Mouse (Mus musculus): ENCODE measurements around the gene Faf2. TPM values are rescaled to one million over a fixed set of nuclear protein-coding genes. Genes with fewer than 3 reads are reported as not detected.
A peak's percentile ranks its signal among the peaks of the same experiment; 100 is the strongest.
"Not testable (repeated sequence)": the region's sequence is repeated elsewhere in the genome, so short reads cannot be mapped to it uniquely, and the experiment has no call there.

Faf2 gene
- total RNA-seq, 1 experiment = 76.3 TPM

DNA sequence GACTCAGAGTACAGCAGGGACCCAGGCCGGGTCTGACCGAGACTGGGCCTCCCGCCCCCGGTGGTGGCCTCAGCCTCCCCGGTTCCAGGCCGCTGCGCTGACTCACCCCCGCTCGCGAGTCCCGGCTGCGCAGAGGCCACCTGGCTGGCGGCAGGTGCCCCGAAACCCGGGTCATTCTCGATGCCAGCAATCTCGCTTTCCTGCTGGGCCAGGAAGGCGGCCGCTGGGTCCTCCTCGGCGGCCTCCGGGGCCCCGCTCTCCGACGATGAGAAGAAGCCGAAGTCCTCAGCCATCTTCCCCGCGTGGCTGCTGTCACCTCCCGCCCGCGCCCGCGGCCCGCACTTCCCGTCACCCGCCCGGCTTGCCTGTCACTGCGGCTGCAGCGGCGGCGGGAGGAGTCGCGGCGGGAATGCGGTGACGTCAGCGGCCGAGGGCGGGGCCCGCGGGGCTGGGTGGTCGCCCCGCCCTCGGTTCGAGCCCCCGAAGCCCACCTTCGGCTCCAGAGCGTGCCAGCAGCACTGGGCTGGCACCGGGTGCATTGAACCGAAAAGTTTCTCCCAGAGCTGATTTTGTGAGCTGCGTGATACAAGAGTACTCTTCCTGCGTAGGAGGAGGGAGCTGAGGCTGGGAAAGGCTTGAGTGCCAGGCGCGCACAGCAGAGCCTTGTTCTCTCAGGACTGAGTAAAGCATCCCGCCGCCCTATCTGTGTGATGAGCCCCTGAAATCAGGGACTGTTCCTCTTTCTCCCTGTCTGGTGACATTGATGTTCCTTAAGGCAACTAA, 10.4 kb upstream of the Faf2 start, which contains the start of gene Cltb:
Gene Cltb, minus strand, starts transcription at position 373 of the 783 bp plus-strand sequence.
- TF ChIP-seq HCFC1 (IDR thresholded peaks at IDR 0.05; ENCODE audit: borderline replicate concordance, insufficient read depth, low read length) (no peak), ZC3H11A (IDR thresholded peaks at IDR 0.05; ENCODE audit: borderline replicate concordance, low read depth, low read length) (no peak), MAFK (IDR thresholded peaks at IDR 0.05; ENCODE audit: insufficient read depth, low read depth, low read length) (no peak), CHD2 (IDR thresholded peaks at IDR 0.05; ENCODE audit: low read depth, low read length) (no peak), ZNF384 (IDR thresholded peaks at IDR 0.05; ENCODE audit: low read depth, low read length) (no peak)
- DNase-seq (ENCODE audit: low read depth, low spot score) = no peak
- Histone ChIP-seq H3K4me3 (ENCODE audit: insufficient read depth in 1 of 2, low read depth in 1 of 2, low read length in 2 of 2, poor library complexity in 1 of 2, severe bottlenecking in 1 of 2) (peak within 1 kb of the TSS; percentile 78 to 93), H3K27ac (ENCODE audit: insufficient read depth, low read depth, low read length, poor library complexity, severe bottlenecking) (no peak within 1 kb of the TSS), H3K4me1 (ENCODE audit: control insufficient read depth in 2 of 2, insufficient read depth in 2 of 2, low read length in 2 of 2, poor library complexity in 1 of 2) (peaks cover 8 to 27% of the 10 kb centered on the region in 2 experiments; a peak in 3 of 4 replicates), H3K36me3 (ENCODE audit: control insufficient read depth, insufficient read depth, low read length, poor library complexity, severe bottlenecking) (no peaks in the 10 kb centered on the region), H3K9ac (ENCODE audit: insufficient read depth, low read depth, low read length, poor library complexity, severe bottlenecking) (peak within 1 kb of the TSS; percentile 68), H3K9me3 (ENCODE audit: control insufficient read depth, insufficient read depth, low read depth, low read length) (no peaks in the 10 kb centered on the region)
- in situ Hi-C loops (cut with MboI; ENCODE audit: low sequenced_read_pairs in 2 of 2, unreplicated experiment in 2 of 2) = no loop called here

DNA sequence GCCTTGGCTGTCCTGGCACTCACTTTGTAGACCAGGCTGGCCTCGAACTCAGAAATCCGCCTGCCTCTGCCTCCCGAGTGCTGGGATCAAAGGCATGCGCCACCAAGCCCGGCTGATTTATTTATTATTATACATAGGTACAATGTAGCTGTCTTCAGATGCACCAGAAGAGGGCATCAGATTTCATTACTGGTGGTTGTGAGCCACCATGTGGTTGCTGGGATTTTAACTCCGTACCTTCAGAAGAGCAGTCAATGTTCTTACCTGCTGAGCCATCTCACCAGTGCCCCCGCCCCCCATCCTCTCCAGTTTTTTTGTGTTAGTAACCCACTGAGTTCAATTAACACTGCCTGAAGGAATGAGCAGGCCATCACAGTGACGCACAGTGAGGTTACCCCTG, 8.4 kb upstream of the Faf2 start:
- DNase-seq (ENCODE audit: low read depth, low spot score); in situ Hi-C loops (cut with MboI; ENCODE audit: low sequenced_read_pairs in 2 of 2, unreplicated experiment in 2 of 2); H3K36me3 ChIP-seq (ENCODE audit: control insufficient read depth, insufficient read depth, low read length, poor library complexity, severe bottlenecking): not testable (repeated sequence)

DNA sequence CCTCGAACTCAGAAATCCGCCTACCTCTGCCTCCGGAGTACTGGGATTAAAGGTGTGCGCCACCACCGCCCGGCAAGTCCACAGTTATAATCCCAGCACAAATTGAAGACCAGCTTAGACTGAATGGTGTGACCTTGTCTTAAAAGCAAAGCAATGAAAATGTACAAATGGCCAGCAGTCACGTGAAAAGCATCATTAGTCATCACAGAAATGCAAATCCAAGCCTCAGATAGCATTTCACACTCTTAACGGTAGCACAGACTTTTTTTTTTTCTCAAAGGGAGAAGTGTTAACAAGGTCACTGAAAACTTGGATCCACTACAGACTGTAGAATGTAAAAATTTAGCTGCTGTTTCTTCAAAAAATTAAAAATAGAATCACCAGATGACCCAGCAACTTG, 5.3 kb upstream of the Faf2 start:
- DNase-seq (ENCODE audit: low read depth, low spot score) = no peak
- in situ Hi-C loops (cut with MboI; ENCODE audit: low sequenced_read_pairs in 2 of 2, unreplicated experiment in 2 of 2) = no loop called here
- Histone ChIP-seq H3K9me3 (ENCODE audit: control insufficient read depth, insufficient read depth, low read depth, low read length) (no peaks in the 10 kb centered on the region), H3K27ac (ENCODE audit: insufficient read depth, low read depth, low read length, poor library complexity, severe bottlenecking) (no peak overlapping the region), H3K36me3 (ENCODE audit: control insufficient read depth, insufficient read depth, low read length, poor library complexity, severe bottlenecking) (no peaks in the 10 kb centered on the region), H3K4me3 (ENCODE audit: insufficient read depth in 1 of 2, low read depth in 1 of 2, low read length in 2 of 2, poor library complexity in 1 of 2, severe bottlenecking in 1 of 2) (no peak overlapping the region), H3K9ac (ENCODE audit: insufficient read depth, low read depth, low read length, poor library complexity, severe bottlenecking) (no peak overlapping the region), H3K4me1 (ENCODE audit: control insufficient read depth in 2 of 2, insufficient read depth in 2 of 2, low read length in 2 of 2, poor library complexity in 1 of 2) (peaks cover 3 to 4% of the 10 kb centered on the region in 2 experiments; a peak in 2 of 4 replicates)
- no peak for TF ChIP-seq HCFC1 (IDR thresholded peaks at IDR 0.05; ENCODE audit: borderline replicate concordance, insufficient read depth, low read length)
- no peak for TF ChIP-seq CHD2 (IDR thresholded peaks at IDR 0.05; ENCODE audit: low read depth, low read length)
- no peak for TF ChIP-seq ZC3H11A (IDR thresholded peaks at IDR 0.05; ENCODE audit: borderline replicate concordance, low read depth, low read length)
- TF ChIP-seq ZNF384 (IDR thresholded peaks at IDR 0.05; ENCODE audit: low read depth, low read length) = no peak
- no peak for TF ChIP-seq MAFK (IDR thresholded peaks at IDR 0.05; ENCODE audit: insufficient read depth, low read depth, low read length)

More for the DNA sequence above, 8.4 kb upstream of the Faf2 start:
- H3K4me3 ChIP-seq (ENCODE audit: insufficient read depth in 1 of 2, low read depth in 1 of 2, low read length in 2 of 2, poor library complexity in 1 of 2, severe bottlenecking in 1 of 2); H3K27ac ChIP-seq (ENCODE audit: insufficient read depth, low read depth, low read length, poor library complexity, severe bottlenecking); H3K9me3 ChIP-seq (ENCODE audit: control insufficient read depth, insufficient read depth, low read depth, low read length); H3K9ac ChIP-seq (ENCODE audit: insufficient read depth, low read depth, low read length, poor library complexity, severe bottlenecking): not testable (repeated sequence)
- peaks cover 5 to 19% of the 10 kb centered on the region in 2 experiments; a peak in 3 of 4 replicates for H3K4me1 ChIP-seq (ENCODE audit: control insufficient read depth in 2 of 2, insufficient read depth in 2 of 2, low read length in 2 of 2, poor library complexity in 1 of 2)

DNA sequence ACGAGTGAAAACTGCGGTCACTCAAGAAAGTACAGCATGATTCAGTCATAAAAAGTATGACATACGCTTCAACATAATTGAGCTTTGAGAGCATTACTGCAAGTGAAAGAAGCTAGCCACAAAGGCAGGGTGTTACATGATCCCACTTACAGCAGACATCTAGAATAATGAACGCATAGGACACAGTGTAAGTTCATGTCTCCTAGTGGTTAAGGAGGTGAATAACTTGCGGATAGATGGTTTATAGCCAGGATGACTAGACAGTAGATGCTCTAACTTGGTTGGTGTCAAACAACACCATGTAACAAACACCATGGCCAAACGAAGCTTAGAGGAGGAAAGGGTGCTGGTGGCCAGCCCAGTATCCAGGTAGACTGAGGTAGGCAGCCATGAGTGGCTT, 4.6 kb upstream of the Faf2 start:
- DNase-seq (ENCODE audit: low read depth, low spot score) = no peak
- in situ Hi-C loops (cut with MboI; ENCODE audit: low sequenced_read_pairs in 2 of 2, unreplicated experiment in 2 of 2) = no loop called here

More for the DNA sequence above, 4.6 kb upstream of the Faf2 start:
- peak overlapping the region; percentile 36; the same call in 1 of the 2 replicates for H3K27ac ChIP-seq (ENCODE audit: insufficient read depth, low read depth, low read length, poor library complexity, severe bottlenecking)
- TF ChIP-seq ZNF384 (IDR thresholded peaks at IDR 0.05; ENCODE audit: low read depth, low read length) (no peak), MAFK (IDR thresholded peaks at IDR 0.05; ENCODE audit: insufficient read depth, low read depth, low read length) (no peak), CHD2 (IDR thresholded peaks at IDR 0.05; ENCODE audit: low read depth, low read length) (no peak), ZC3H11A (IDR thresholded peaks at IDR 0.05; ENCODE audit: borderline replicate concordance, low read depth, low read length) (no peak), HCFC1 (IDR thresholded peaks at IDR 0.05; ENCODE audit: borderline replicate concordance, insufficient read depth, low read length) (no peak)
- H3K9ac ChIP-seq (ENCODE audit: insufficient read depth, low read depth, low read length, poor library complexity, severe bottlenecking) = no peak overlapping the region
- H3K9me3 ChIP-seq (ENCODE audit: control insufficient read depth, insufficient read depth, low read depth, low read length) = no peaks in the 10 kb centered on the region
- H3K4me3 ChIP-seq (ENCODE audit: insufficient read depth in 1 of 2, low read depth in 1 of 2, low read length in 2 of 2, poor library complexity in 1 of 2, severe bottlenecking in 1 of 2) = no peak overlapping the region
- peaks cover 0 to 4% of the 10 kb centered on the region in 2 experiments; a peak in 1 of 4 replicates for H3K4me1 ChIP-seq (ENCODE audit: control insufficient read depth in 2 of 2, insufficient read depth in 2 of 2, low read length in 2 of 2, poor library complexity in 1 of 2)
- H3K36me3 ChIP-seq (ENCODE audit: control insufficient read depth, insufficient read depth, low read length, poor library complexity, severe bottlenecking) = no peaks in the 10 kb centered on the region
